Mouse (Mus musculus) intestine, embryonic 15.5 days (tissue): ENCODE data around the gene Fndc3b. TPM values are rescaled to one million over a fixed set of nuclear protein-coding genes. Genes with fewer than 3 reads are reported as not detected.

Source experiments
- ATAC-seq: fragments of 200-750 bp; cut with Nextera tagmentation; 2 replicates; pipeline ENCODE4 v1.8.0; 2017; ENCODE audit warnings: moderate TSS enrichment, moderate library complexity
- H3K27ac ChIP-seq: fragments of 300-500 bp; sonication (generic); 2 replicates; pipeline ENCODE4 v1.5.1; 2015; ENCODE audit warnings: mild to moderate bottlenecking, inconsistent platforms
- H3K27me3 ChIP-seq: fragments of 300-500 bp; sonication (generic); replicated peaks from 2 replicates; pipeline ENCODE4 v1.6.1; 2015; ENCODE audit warnings: inconsistent platforms
- H3K36me3 ChIP-seq: fragments of 300-500 bp; sonication (generic); 2 replicates; pipeline ENCODE4 v1.6.1; 2015; ENCODE audit warnings: inconsistent platforms
- H3K4me1 ChIP-seq: fragments of 300-500 bp; sonication (generic); replicated peaks from 2 replicates; pipeline ENCODE4 v1.6.1; 2015; ENCODE audit warnings: inconsistent platforms
- H3K4me2 ChIP-seq: fragments of 300-500 bp; sonication (generic); replicated peaks from 2 replicates; pipeline ENCODE4 v1.6.1; 2015; ENCODE audit warnings: mild to moderate bottlenecking, inconsistent platforms
- H3K4me3 ChIP-seq: fragments of 300-500 bp; sonication (generic); replicated peaks from 2 replicates; pipeline ENCODE4 v1.5.1; 2015; ENCODE audit warnings: inconsistent platforms
- H3K9ac ChIP-seq: fragments of 300-500 bp; sonication (generic); 2 replicates; pipeline ENCODE4 v1.6.1; 2015; ENCODE audit warnings: inconsistent platforms
- H3K9me3 ChIP-seq: fragments of 300-500 bp; sonication (generic); 2 replicates; pipeline ENCODE4 v1.6.1; 2016; ENCODE audit warnings: inconsistent platforms
- WGBS: fragments of 180-500 bp; shearing (Covaris S2); methylation state at CpG from one replicate; pipeline ENCODE4 v1.1.7; 2015; 5-methylcytosine and 5-hydroxymethylcytosine counted together
- polyA plus RNA-seq: library from polyadenylated mRNA; unstranded; fragments of >200 nt; fragmentation: Nextera tagmentation; extraction: Ambion mirVana; gene quantifications from 2 replicates; pipeline ENCODE4 v1.2.1, GENCODE M21; 2015

Gene Fndc3b
- polyA plus RNA-seq, 1 experiment from 2014 or later = 20.1 TPM

- Histone ChIP-seq H3K4me3 (peak overlapping the region; percentile 16; the same call in 1 of the 2 replicates), H3K9ac (no peak overlapping the region), H3K4me1 (peaks cover 8% of the 10 kb centered on the region), H3K4me2 (peak overlapping the region; percentile 50), H3K27ac (no peak overlapping the region), H3K27me3 (peaks cover 37% of the 10 kb centered on the region), H3K36me3 (no peaks in the 10 kb centered on the region), H3K9me3 (no peaks in the 10 kb centered on the region)
- 2% methylated on average over 77 of the region's 77 CpGs for WGBS
- ATAC-seq = no peak
Measured at GRCm38 (mm10) chr3:27371725-27372650, 339.1 kb downstream of the Fndc3b start.

DNA sequence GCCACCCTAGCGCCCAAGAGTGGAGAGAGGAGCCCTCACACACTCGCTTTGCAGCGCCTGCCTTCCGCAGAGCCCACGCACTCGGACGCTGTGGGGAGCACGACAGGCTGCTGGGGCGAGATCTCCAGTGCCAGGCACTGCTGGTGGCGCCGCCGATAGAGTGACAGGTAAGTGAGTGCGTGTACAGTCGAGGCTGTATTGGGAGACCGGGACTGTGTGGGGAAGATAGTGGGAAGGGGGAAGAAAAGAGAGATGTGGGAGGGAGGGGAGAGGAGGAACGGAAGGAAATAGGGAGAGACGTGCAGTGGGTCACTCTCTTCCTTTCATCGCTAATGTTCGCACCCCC is 339.9 kb downstream of the Fndc3b start, which contains the start of gene Ghsr:
Gene Ghsr (plus strand): TSS at position 76 of the 346 bp plus-strand sequence.
- Histone ChIP-seq H3K4me1 (peaks cover 8% of the 10 kb centered on the region), H3K27ac (no peak within 1 kb of the TSS), H3K4me3 (peak within 1 kb of the TSS; percentile 16; the same call in 1 of the 2 replicates), H3K27me3 (peaks cover 37% of the 10 kb centered on the region), H3K4me2 (peak within 1 kb of the TSS; percentile 50), H3K9me3 (no peaks in the 10 kb centered on the region), H3K9ac (no peak within 1 kb of the TSS), H3K36me3 (no peaks in the 10 kb centered on the region)
- ATAC-seq = no peak
- WGBS = 2% methylated on average over 19 of the region's 19 CpGs

GRCm38 (mm10) chr3:27370582-27371275 is 340.4 kb downstream of the Fndc3b start:
- Histone ChIP-seq H3K27me3 (peaks cover 37% of the 10 kb centered on the region), H3K4me3 (no peak overlapping the region), H3K36me3 (no peaks in the 10 kb centered on the region), H3K27ac (no peak overlapping the region), H3K4me1 (peaks cover 8% of the 10 kb centered on the region), H3K4me2 (no peak overlapping the region), H3K9me3 (no peaks in the 10 kb centered on the region), H3K9ac (no peak overlapping the region)
- no peak for ATAC-seq
- 5% methylated on average over 20 of the region's 20 CpGs for WGBS

- Histone ChIP-seq H3K9ac (no peak overlapping the region), H3K4me3 (no peak overlapping the region), H3K9me3 (no peaks in the 10 kb centered on the region), H3K36me3 (no peaks in the 10 kb centered on the region), H3K27me3 (peaks cover 37% of the 10 kb centered on the region), H3K4me2 (no peak overlapping the region), H3K27ac (no peak overlapping the region), H3K4me1 (peaks cover 8% of the 10 kb centered on the region)
- WGBS = 7% methylated on average over 10 of the region's 10 CpGs
- no peak for ATAC-seq
Measured at GRCm38 (mm10) chr3:27370125-27370524, 341.0 kb downstream of the Fndc3b start.

Other genes starting within 250 kb of the Fndc3b start
- not detected in 2 replicates for gene Tmem212, start 185.1 kb upstream of the Fndc3b start, polyA plus RNA-seq
- gene Pld1, start 227.4 kb upstream of the Fndc3b start, polyA plus RNA-seq = 14.9 and 17.0 TPM in 2 replicates